In genomic region chr13:109546337-109546736, GRCm38 (mm10) we compare ENCODE assay signal across 9 mouse cellular contexts.
A peak's percentile ranks its signal among the peaks of the same experiment; 100 is the strongest.
DNase-seq lines count a peak whose midpoint lies in the region; ATAC-seq and TF ChIP-seq lines count a peak whose summit lies in the region.
"Had no signal": no experiment of that assay in that cellular context is flagged by ENCODE, and none has a peak within 500 bp of the region (broad histone marks: within the 10 kb centered on the region; RNA-seq: fewer than 3 reads in every experiment).

No protein-coding gene starts in this region.

- ATAC-seq in cerebellum, adult (ENCODE audit: insufficient number of reproducible peaks, low FRiP score, low TSS enrichment) = peak; percentile 51
- no peak for ATAC-seq in stomach, postnatal 0 days (ENCODE audit: low FRiP score, low TSS enrichment)

- intact Hi-C loops in left cerebral cortex, postnatal 25 days (cut with DNase I) = loop anchor here (2.0 to 5.0 kb wide), 2 partner anchors 104 to 318 kb away; no protein-coding TSS in a partner anchor

- no peaks in the 10 kb centered on the region for H3K27me3 ChIP-seq in stomach, postnatal 0 days (ENCODE audit: control insufficient read depth, insufficient read depth, low read length)
- H3K27me3 ChIP-seq: heart, embryonic 13.5 days had no signal

- no peak for TF ChIP-seq CTCF in stomach, postnatal 0 days (IDR thresholded peaks at IDR 0.05; ENCODE audit: low read depth)

- no peak for DNase-seq in cerebellum, postnatal 4 days (ENCODE audit: low spot score in 2 of 2)
- peak; percentile 3 to 23 for DNase-seq in spleen, postnatal 36 days (ENCODE audit: low spot score in 2 of 2)
- DNase-seq in spleen, postnatal 14 days (ENCODE audit: low spot score in 2 of 2) = no peak
- DNase-seq in kidney, postnatal 10 days = peak; percentile 27
- DNase-seq in stomach, postnatal 0 days (ENCODE audit: low spot score) = no peak
- no peak for DNase-seq in left cerebral cortex, postnatal 25 days (ENCODE audit: low spot score in 2 of 2)
- no peak for DNase-seq in thymus, postnatal 14 days

- H3K36me3 ChIP-seq in stomach, postnatal 0 days (ENCODE audit: control insufficient read depth, insufficient read depth, low read length) = no peaks in the 10 kb centered on the region
- H3K36me3 ChIP-seq: heart, embryonic 13.5 days had no signal

- no peaks in the 10 kb centered on the region for H3K4me1 ChIP-seq in stomach, postnatal 0 days (replicated peaks; ENCODE audit: control insufficient read depth, insufficient read depth)
- H3K4me1 ChIP-seq: heart, embryonic 13.5 days had no signal

- H3K9me3 ChIP-seq in stomach, postnatal 0 days (ENCODE audit: control insufficient read depth, low read length) = no peaks in the 10 kb centered on the region
- H3K9me3 ChIP-seq: heart, embryonic 13.5 days had no signal

- no peak overlapping the region for H3K9ac ChIP-seq in stomach, postnatal 0 days (ENCODE audit: low read length)
- H3K9ac ChIP-seq: heart, embryonic 13.5 days had no signal

- H3K4me3 ChIP-seq in stomach, postnatal 0 days (ENCODE audit: low read depth, low read length) = no peak overlapping the region
- H3K4me3 ChIP-seq: heart, embryonic 13.5 days had no signal

- no peak for TF ChIP-seq EP300 in stomach, postnatal 0 days (optimal IDR thresholded peaks at IDR 0.05)

- peak overlapping the region; percentile 21; the same call in 1 of the 2 replicates for H3K4me2 ChIP-seq in stomach, postnatal 0 days (replicated peaks; ENCODE audit: low read depth)
- H3K4me2 ChIP-seq: heart, embryonic 13.5 days had no signal

- 45% methylated on average over 18 of the region's 18 CpGs for WGBS in stomach, postnatal 0 days

- H3K27ac ChIP-seq in stomach, postnatal 0 days (replicated peaks) = no peak overlapping the region
- H3K27ac ChIP-seq: heart, embryonic 13.5 days had no signal

Comparison
In these comparisons a context has a peak if more than half of its experiments do, and no peak if none do; other contexts are left out.
1. DNase-seq: peak in spleen, postnatal 36 days (2 of 2) and kidney, postnatal 10 days (single experiment); none in cerebellum, postnatal 4 days (0 of 2), spleen, postnatal 14 days (0 of 2), stomach, postnatal 0 days (single experiment), left cerebral cortex, postnatal 25 days (0 of 2) and thymus, postnatal 14 days (single experiment).